In genomic region chr9:56796656-56797131, GRCm38 (mm10) we compare ENCODE assay signal across 9 mouse cellular contexts. TPM values are rescaled to one million over a fixed set of nuclear protein-coding genes. Genes with fewer than 3 reads are reported as not detected.
A peak's percentile ranks its signal among the peaks of the same experiment; 100 is the strongest.
DNase-seq lines count a peak whose midpoint lies in the region; ATAC-seq and TF ChIP-seq lines count a peak whose summit lies in the region.
"Had no signal": no experiment of that assay in that cellular context is flagged by ENCODE, and none has a peak within 500 bp of the region (broad histone marks: within the 10 kb centered on the region; RNA-seq: fewer than 3 reads in every experiment).

No protein-coding gene starts in this region.

- H3K4me2 ChIP-seq in embryonic facial prominence, embryonic 12.5 days (replicated peaks) = peak overlapping the region; percentile 96

- no peaks in the 10 kb centered on the region for H3K4me1 ChIP-seq in kidney, adult 2 months (ENCODE audit: control insufficient read depth, insufficient read depth, low read length)
- H3K4me1 ChIP-seq in embryonic facial prominence, embryonic 12.5 days = peaks cover 11% of the 10 kb centered on the region; the same call in 1 of the 2 replicates

- no peak for ATAC-seq in embryonic facial prominence, embryonic 12.5 days (ENCODE audit: insufficient number of reproducible peaks, insufficient read depth, low FRiP score, low TSS enrichment)
- ATAC-seq in erythroblast, adult 5-6 weeks (replicated peaks; ENCODE audit: low FRiP score, poor library complexity, severe bottlenecking) = no peak
- ATAC-seq: Patski had no signal

- WGBS in kidney, adult 2 months = under 1% methylated on average over 41 of the region's 41 CpGs
- WGBS in embryonic facial prominence, embryonic 12.5 days = under 1% methylated on average over 41 of the region's 41 CpGs

- no peaks in the 10 kb centered on the region for H3K27me3 ChIP-seq in kidney, adult 2 months (replicated peaks; ENCODE audit: control insufficient read depth, insufficient read depth, low read length)
- peaks cover 81% of the 10 kb centered on the region for H3K27me3 ChIP-seq in embryonic facial prominence, embryonic 12.5 days

- no peak for TF ChIP-seq POLR2A in kidney, adult 2 months (IDR thresholded peaks at IDR 0.05; ENCODE audit: low read depth, low read length)

- H3K9me3 ChIP-seq in embryonic facial prominence, embryonic 12.5 days = no peaks in the 10 kb centered on the region

- H3K4me3 ChIP-seq in kidney, adult 2 months (ENCODE audit: insufficient read depth, low read depth, low read length) = 0 out of 2 replicates have a peak overlapping the region, but pooled peaks have one; percentile 14
- peak overlapping the region; percentile 52 for H3K4me3 ChIP-seq in embryonic facial prominence, embryonic 12.5 days

- intact Hi-C loops in left cerebral cortex, postnatal 14 days (cut with DNase I) = loop anchor here (5.0 kb wide), 3 partner anchors 59 to 139 kb away; no protein-coding TSS in a partner anchor

- no peaks in the 10 kb centered on the region for H3K36me3 ChIP-seq in kidney, adult 2 months (ENCODE audit: control insufficient read depth, insufficient read depth, low read length)
- H3K36me3 ChIP-seq in embryonic facial prominence, embryonic 12.5 days = no peaks in the 10 kb centered on the region

- no peak for TF ChIP-seq CTCF in kidney, adult 2 months (conservative IDR thresholded peaks at IDR 0.05; ENCODE audit: insufficient read depth, insufficient read length, low read depth, low read length)

- peak overlapping the region; percentile 36; the same call in 1 of the 2 replicates for H3K9ac ChIP-seq in embryonic facial prominence, embryonic 12.5 days

- no peak overlapping the region for H3K27ac ChIP-seq in kidney, adult 2 months (ENCODE audit: insufficient read depth, low read depth, low read length)
- no peak overlapping the region for H3K27ac ChIP-seq in embryonic facial prominence, embryonic 12.5 days

- DNase-seq in kidney, adult 2 months = peak; percentile 2
- DNase-seq in kidney, adult 11 months = no peak
- peak; percentile 76 for DNase-seq in ZHBTc4 (ENCODE audit: low read depth, low spot score)
- DNase-seq in left cerebral cortex, postnatal 14 days (ENCODE audit: low spot score in 2 of 2) = peak; percentile 41 to 49
- DNase-seq in retina, embryonic 14.5 days (ENCODE audit: low spot score) = peak; percentile 59
- no peak for DNase-seq in thymus, postnatal 14 days

RNA-seq across cellular contexts. Expression of gene Lingo1, which starts 0.4 kb away (rescaled TPM):
- polyA plus RNA-seq in kidney, adult 2 months (2012; rRNA removed) = 0.72 and 1.2 TPM in 2 replicates
- 6.8 TPM in 2 replicates for polyA plus RNA-seq in embryonic facial prominence, embryonic 12.5 days (2016; fragmentation: Nextera tagmentation; extraction: Ambion mirVana)
- total RNA-seq in left cerebral cortex, postnatal 14 days (2021) = 100 to 1,000 TPM; 490 to 503 TPM
- total RNA-seq in erythroblast, adult 5-6 weeks (2015; ENCODE audit: low replicate concordance) = not detected in 2 replicates
- not detected in 2 replicates for total RNA-seq in erythroblast, adult 5-6 weeks (2017; ENCODE audit: low replicate concordance)

Comparison
In these comparisons a context has a peak if more than half of its experiments do, and no peak if none do; other contexts are left out.
1. DNase-seq: peak in kidney, adult 2 months (single experiment), ZHBTc4 (single experiment), left cerebral cortex, postnatal 14 days (2 of 2) and retina, embryonic 14.5 days (single experiment); none in kidney, adult 11 months (single experiment) and thymus, postnatal 14 days (single experiment).
2. RNA of gene Lingo1, which starts 0.4 kb away (total RNA-seq): 490 to 503 TPM in left cerebral cortex, postnatal 14 days; not detected in erythroblast, adult 5-6 weeks; every median in the first group is over 100 times any median in the second.